Mouse (Mus musculus) gastrocnemius, postnatal 10 days (tissue): ENCODE measurements around the gene Zfp981. TPM values are rescaled to one million over a fixed set of nuclear protein-coding genes. Genes with fewer than 3 reads are reported as not detected.
"Not testable (repeated sequence)": the region's sequence is repeated elsewhere in the genome, so short reads cannot be mapped to it uniquely, and the experiment has no call there.

Experiments
- DNase-seq: peaks from one replicate; pipeline ENCODE4 v3.0.0; 2021; ENCODE audit warnings: mixed read lengths
- long read RNA-seq, 2 experiments: library from polyadenylated mRNA; stranded (forward); transcript quantifications; one replicate each; pipeline ENCODE4 v2.0.0; 2021
- total RNA-seq, 2 experiments: library from RNA; stranded (reverse); gene quantifications; 2 replicates each; pipeline ENCODE4 v1.2.3; 2021

Zfp981 gene
- total RNA-seq, result under 1 TPM; 0.20 to 0.47 TPM
- long read RNA-seq, experiment 1, partial matches to known transcripts, result 0 of 1 reads
- long read RNA-seq, experiment 1, other reads (novel, unspliced or antisense), result 1 of 1 reads
- long read RNA-seq, experiment 2, partial matches to known transcripts, result 0 of 1 reads
- long read RNA-seq, experiment 2, other reads (novel, unspliced or antisense), result 1 of 1 reads

- not testable (repeated sequence) for DNase-seq
Measured at GRCm38 (mm10) chr4:146501727-146502126, at the start of gene Zfp981. Gene Zfp981, plus strand, starts transcription at chr4:146502027.

DNA sequence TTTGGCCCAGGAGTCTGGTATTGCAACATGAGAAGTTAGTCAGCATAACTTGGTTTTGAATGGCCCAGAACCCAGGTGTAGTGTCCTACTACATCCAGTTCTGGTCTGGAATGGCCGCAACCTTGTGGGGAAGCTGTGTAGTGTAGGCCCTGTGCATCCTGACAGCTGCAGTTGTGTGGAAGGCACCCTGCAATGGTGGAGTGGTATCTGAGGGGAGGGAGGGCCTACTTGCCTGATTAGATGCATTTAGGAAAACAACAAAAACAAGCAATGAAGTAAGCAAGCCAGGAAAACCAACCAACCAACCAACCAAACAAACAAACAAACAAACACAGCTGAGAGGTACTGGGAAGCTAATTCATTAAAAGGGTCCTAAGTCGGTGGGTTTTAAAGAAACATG lies 49.3 kb upstream of the Zfp981 start:
- DNase-seq, result not testable (repeated sequence)

DNA sequence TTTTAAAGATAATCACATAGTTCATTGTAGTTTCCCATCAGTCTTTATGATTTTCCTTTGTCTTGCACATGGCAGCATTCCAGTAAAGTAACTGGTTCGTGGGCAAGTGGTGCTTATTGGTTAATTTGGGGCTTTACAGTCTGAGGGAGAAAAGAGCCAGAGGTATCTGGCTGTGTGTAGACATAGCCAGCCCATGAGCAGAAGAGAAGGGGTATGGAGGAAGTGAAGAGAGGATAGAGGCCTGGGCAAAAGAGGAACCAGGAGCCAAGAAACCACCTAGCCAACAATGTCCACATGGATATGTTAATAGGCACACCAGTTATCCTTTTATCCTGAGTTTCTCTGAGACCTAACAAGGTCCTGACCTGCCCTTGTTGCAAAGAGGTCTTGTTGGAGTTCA lies 47.7 kb upstream of the Zfp981 start:
- DNase-seq, result not testable (repeated sequence)

DNA sequence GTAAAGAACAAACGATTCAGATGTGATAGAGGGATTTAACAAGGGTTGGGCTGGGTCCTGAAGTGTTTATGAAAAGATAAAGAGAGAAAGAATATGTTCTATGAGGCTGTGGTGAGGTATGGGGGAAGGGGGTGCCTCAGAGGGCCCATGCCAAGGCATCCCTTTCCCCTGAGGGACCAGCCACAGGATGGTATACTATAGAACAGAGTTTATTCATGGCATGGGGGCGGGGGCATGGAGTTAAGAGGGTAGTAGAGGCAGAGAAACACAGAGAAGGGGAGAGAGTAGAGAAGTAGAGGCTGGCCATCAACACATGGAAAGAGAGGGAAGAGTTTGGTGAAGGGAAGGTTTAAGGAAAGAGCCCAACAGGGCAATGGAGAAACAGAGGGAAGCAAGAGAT lies 46.9 kb upstream of the Zfp981 start:
- DNase-seq, result no peak

- DNase-seq, result peak; percentile 23
Measured at GRCm38 (mm10) chr4:146455321-146455721, 46.5 kb upstream of the Zfp981 start.

DNA sequence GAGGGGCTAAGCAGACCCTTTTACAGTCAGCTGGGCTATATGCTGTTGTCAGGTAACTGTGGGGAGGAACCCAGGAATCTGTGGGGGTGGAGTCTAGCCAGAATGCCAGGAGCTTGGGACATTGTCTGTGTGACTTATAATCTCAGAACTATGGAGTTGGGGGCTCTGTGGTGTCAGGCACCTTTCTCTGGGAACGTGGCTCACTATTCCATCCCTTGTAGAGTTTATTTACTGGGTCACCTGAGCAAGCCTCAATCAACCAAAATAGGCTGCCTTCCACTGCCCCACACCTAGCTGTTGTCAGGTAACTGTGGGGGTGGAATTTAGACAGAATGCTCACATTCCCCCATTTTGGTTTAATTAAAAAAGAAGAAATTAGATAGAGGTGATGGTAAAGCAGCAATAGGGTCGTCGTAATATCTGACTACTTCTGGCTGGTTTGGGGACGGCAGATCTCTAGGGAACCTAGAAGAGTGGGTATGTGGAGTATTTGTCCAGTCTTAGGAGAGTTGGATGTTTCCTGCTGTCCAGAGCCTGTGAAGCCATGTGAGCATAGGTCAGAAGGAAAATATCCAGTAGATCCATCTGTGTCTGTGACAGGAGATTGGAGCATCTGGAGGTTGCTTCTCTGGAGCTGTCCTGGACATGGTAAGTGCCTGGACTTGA lies 45.6 kb upstream of the Zfp981 start:
- no peak for DNase-seq

DNA sequence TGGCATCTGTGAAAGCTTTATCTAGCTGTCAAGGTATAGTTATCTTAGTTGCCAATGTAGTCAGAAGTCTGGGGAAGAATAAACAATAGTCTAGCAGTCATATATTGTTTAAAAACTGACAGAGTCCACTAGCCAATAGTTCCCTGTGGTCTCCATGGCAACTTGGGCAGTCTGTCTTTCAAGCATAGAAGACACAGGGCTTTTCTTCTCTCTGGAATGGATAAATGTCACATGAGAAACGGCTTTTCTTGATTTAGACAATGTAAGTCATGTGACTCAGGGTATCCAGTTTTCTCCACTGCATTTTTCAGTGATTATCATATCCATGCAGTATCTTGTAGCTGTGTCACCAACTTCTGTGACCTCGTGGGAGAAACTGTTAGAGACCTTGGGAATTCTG lies 44.7 kb upstream of the Zfp981 start:
- no peak for DNase-seq

GRCm38 (mm10) chr4:146457720-146458119 lies 44.1 kb upstream of the Zfp981 start:
- no peak for DNase-seq

GRCm38 (mm10) chr4:146459822-146460221 lies 42.0 kb upstream of the Zfp981 start:
- not testable (repeated sequence) for DNase-seq

DNA sequence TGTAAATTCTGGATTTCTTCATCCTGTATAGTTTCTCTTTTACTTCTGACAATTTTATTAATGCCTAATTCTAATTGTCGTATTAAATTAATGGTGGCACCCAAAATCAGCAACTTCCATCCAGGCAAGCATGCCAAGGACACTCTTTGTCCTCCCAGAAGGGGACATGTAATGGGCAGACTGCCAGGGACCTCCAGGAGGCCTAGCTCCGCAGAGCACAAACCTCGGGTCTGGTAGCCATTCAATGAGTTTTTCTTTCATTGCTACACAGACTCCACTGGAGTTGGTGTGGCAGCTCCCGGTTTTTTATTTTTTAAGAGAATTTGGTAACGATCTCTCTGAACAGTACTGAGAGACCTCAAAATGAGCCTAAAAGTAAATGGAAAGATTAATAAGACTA lies 41.1 kb upstream of the Zfp981 start:
- not testable (repeated sequence) for DNase-seq

- not testable (repeated sequence) for DNase-seq
Measured at GRCm38 (mm10) chr4:146463649-146464351, 38.0 kb upstream of the Zfp981 start.

- DNase-seq, result not testable (repeated sequence)
Measured at GRCm38 (mm10) chr4:146469984-146470383, 31.8 kb upstream of the Zfp981 start.

DNA sequence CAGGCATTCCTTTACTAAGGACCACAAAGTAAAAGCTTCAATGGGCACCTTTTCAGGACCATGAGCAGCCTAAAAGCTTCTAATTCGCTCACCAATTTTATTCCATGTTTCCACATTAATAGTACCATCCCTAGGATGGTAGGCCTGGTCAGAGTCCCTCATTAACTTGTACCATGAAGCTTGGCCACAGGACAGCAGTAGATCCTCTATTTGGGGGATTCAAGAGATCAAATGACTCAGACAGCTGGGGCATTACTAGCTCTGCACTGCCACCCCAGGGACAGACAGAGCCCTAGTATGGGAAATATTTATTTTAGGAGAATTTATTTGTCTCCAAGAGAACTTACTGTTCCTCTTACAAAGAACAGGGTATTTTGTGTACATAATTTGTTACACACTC lies 27.6 kb upstream of the Zfp981 start:
- not testable (repeated sequence) for DNase-seq

GRCm38 (mm10) chr4:146474716-146475676 lies 26.8 kb upstream of the Zfp981 start:
- not testable (repeated sequence) for DNase-seq

GRCm38 (mm10) chr4:146476260-146476659 lies 25.6 kb upstream of the Zfp981 start:
- DNase-seq, result not testable (repeated sequence)

- DNase-seq, result not testable (repeated sequence)
Measured at GRCm38 (mm10) chr4:146476959-146477358, 24.9 kb upstream of the Zfp981 start.

- not testable (repeated sequence) for DNase-seq
Measured at GRCm38 (mm10) chr4:146480376-146481096, 21.3 kb upstream of the Zfp981 start.

DNA sequence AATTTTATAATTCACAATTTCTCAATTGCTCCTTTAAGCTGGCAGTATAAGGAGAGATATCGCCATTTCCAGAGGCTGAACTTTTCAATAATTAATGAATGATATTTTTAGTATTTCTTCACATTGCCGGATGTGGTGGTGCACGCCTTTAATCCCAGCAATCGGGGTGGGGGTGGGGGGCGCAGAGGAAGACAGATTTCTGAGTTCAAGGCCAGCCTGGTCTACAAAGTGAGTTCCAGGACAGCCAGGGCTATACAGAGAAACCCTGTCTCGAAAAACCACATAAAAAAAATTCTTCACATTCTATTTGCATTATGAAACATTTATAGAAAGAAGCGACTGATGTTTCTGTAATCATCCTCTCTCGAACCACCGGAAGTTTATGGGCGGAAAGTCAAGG lies 19.3 kb upstream of the Zfp981 start:
- not testable (repeated sequence) for DNase-seq

GRCm38 (mm10) chr4:146483571-146484280 lies 18.1 kb upstream of the Zfp981 start:
- DNase-seq, result not testable (repeated sequence)

DNA sequence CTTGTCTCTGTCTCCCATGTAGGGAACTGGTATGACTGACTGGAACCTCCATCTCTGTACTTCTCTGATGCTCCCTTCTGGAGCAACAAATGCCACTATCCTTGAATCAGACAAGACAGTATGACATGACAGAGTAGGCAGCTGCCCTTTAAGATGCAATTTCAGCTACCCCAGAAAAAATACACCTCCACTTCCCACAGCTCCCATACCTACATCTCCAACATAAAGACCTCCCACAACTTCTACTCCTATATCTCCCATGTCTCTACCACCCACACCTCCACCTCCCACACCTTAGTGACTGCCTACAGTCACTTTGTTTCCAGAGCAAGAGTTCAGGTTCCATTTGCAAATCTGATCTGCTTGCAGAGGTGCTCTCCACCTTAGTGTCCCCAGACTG lies 17.2 kb upstream of the Zfp981 start:
- not testable (repeated sequence) for DNase-seq
